Comparison of ENCODE assay signal across 16 mouse cellular contexts in genomic region chr11:53108798-53109197, GRCm38 (mm10).
"Had no signal": no experiment of that assay in that cellular context is flagged by ENCODE, and none has a peak within 500 bp of the region (broad histone marks: within the 10 kb centered on the region; RNA-seq: fewer than 3 reads in every experiment).

No protein-coding gene starts in this region.

- H3K4me2 ChIP-seq: lung, embryonic 15.5 days; midbrain, embryonic 12.5 days; midbrain, embryonic 15.5 days; neural tube, embryonic 12.5 days had no signal

- H3K36me3 ChIP-seq: lung, embryonic 15.5 days; midbrain, embryonic 10.5 days; midbrain, embryonic 12.5 days; midbrain, embryonic 15.5 days; neural tube, embryonic 12.5 days had no signal

- H3K27ac ChIP-seq: lung, embryonic 15.5 days; macrophage; midbrain, embryonic 10.5 days; midbrain, embryonic 12.5 days; midbrain, embryonic 15.5 days; neural tube, embryonic 12.5 days had no signal

- H3K9ac ChIP-seq: liver, postnatal 0 days; lung, embryonic 15.5 days; midbrain, embryonic 12.5 days; midbrain, embryonic 15.5 days; neural tube, embryonic 12.5 days had no signal

- H3K27me3 ChIP-seq: lung, embryonic 15.5 days; midbrain, embryonic 12.5 days; midbrain, embryonic 15.5 days; neural tube, embryonic 12.5 days had no signal

- DNase-seq: liver, postnatal 0 days; lung, adult 2 months; lung, postnatal 14 days; lung, postnatal 36 days; right cerebral cortex, postnatal 14 days; spleen, adult 18-20 months; thymus, adult 18-20 months; thymus, postnatal 14 days; thymus, postnatal 36 days had no signal

- H3K4me3 ChIP-seq: lung, embryonic 15.5 days; midbrain, embryonic 10.5 days; midbrain, embryonic 12.5 days; midbrain, embryonic 15.5 days; neural tube, embryonic 12.5 days had no signal

- ATAC-seq: liver, postnatal 0 days; lung, postnatal 0 days; midbrain, embryonic 15.5 days had no signal

- H3K4me1 ChIP-seq: midbrain, embryonic 12.5 days; midbrain, embryonic 15.5 days had no signal

- H3K9me3 ChIP-seq: lung, embryonic 15.5 days; midbrain, embryonic 10.5 days; midbrain, embryonic 12.5 days; midbrain, embryonic 15.5 days; neural tube, embryonic 12.5 days had no signal
